Mouse (Mus musculus) thymus, adult 2 months (tissue): ENCODE measurements around the gene Gm20390. TPM values are rescaled to one million over a fixed set of nuclear protein-coding genes. Genes with fewer than 3 reads are reported as not detected.

Experiments
- DNase-seq: peaks from one replicate; pipeline ENCODE4 v3.0.0; 2021
- H3K27ac ChIP-seq: fragments of 200-500 bp; 2 replicates; pipeline ENCODE4 v1.5.1; 2012; ENCODE audit warnings: low read length, control low read depth; ENCODE audit not compliant: control insufficient read depth, insufficient read depth
- H3K27me3 ChIP-seq: fragments of 200-500 bp; 2 replicates; pipeline ENCODE4 v1.6.1; 2012; ENCODE audit warnings: mild to moderate bottlenecking, low read length, moderate library complexity, mixed read lengths; ENCODE audit not compliant: control insufficient read depth, insufficient read depth
- H3K36me3 ChIP-seq: fragments of 200-500 bp; 2 replicates; pipeline ENCODE4 v1.6.1; 2012; ENCODE audit warnings: mild to moderate bottlenecking, low read length, moderate library complexity; ENCODE audit not compliant: control insufficient read depth, insufficient read depth
- H3K4me1 ChIP-seq: fragments of 200-500 bp; replicated peaks from 2 replicates; pipeline ENCODE4 v1.6.1; 2012; ENCODE audit warnings: low read length; ENCODE audit not compliant: control insufficient read depth, insufficient read depth
- H3K4me3 ChIP-seq: fragments of 200-500 bp; 2 replicates; pipeline ENCODE4 v1.5.1; 2012; ENCODE audit warnings: mild to moderate bottlenecking, low read length, control low read depth, moderate library complexity; ENCODE audit not compliant: control insufficient read depth, insufficient read depth
- CTCF ChIP-seq: fragments of 200-500 bp; IDR thresholded peaks from 2 replicates; pipeline ENCODE4 v1.5.1; 2012; ENCODE audit warnings: mild to moderate bottlenecking, control low read depth, low read length, moderate library complexity, borderline replicate concordance; ENCODE audit not compliant: control insufficient read depth, poor library complexity, insufficient read depth; ENCODE audit errors: extremely low read depth
- POLR2A ChIP-seq: fragments of 200-500 bp; IDR thresholded peaks from 2 replicates; pipeline ENCODE4 v1.6.1; 2012; ENCODE audit warnings: mild to moderate bottlenecking, low read length, control low read depth, moderate library complexity; ENCODE audit not compliant: control insufficient read depth, poor library complexity, insufficient read depth; ENCODE audit errors: extremely low read depth
- WGBS: fragments of 180-500 bp; shearing (Covaris S2); methylation state at CpG from one replicate; pipeline ENCODE4 v1.1.7; 2018; 5-methylcytosine and 5-hydroxymethylcytosine counted together
- polyA plus RNA-seq: library from polyadenylated mRNA; depleted of rRNA; stranded (reverse); fragments of >200 nt; gene quantifications from 2 replicates; pipeline ENCODE4 v1.2.3, GENCODE M21; 2012

Gm20390 gene
- polyA plus RNA-seq, 1 experiment = 8.1 TPM

DNA sequence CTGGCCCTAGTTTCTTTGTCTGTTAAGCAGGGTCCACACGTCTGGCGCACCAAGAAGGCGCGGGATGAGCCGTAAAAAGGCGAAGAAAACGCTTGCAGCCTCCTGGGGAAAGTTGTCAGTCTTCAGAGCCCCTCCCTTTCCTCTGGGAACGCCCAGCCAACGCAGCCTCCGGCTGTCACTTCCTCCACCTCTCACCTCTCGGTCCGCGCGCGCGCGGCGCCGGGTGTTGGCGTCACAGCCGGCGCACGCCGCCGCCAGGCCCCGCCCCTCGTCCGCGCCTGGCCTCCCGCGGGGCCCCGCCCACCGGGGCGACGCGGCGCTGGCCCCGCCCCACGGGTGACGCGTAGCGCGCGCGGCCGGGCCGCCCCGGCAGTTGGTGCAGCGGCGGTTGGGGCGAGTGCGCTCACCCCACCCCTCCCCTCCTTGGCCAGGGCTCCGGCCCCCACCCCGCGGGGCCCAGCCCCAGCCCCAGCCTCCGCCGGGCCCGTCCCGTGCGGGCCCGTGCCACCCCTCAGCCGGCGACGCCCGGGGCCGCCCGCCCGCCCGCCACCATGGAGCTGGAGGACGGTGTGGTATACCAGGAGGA lies 27.7 kb upstream of the Gm20390 start, which contains the start of gene Spag9:
Gene Spag9 (plus strand): TSS at position 372 of the 586 bp plus-strand sequence.
- H3K4me1 ChIP-seq = peaks cover 8% of the 10 kb centered on the region
- H3K27ac ChIP-seq = peak within 1 kb of the TSS; percentile 93
- no peaks in the 10 kb centered on the region for H3K36me3 ChIP-seq
- no peaks in the 10 kb centered on the region for H3K27me3 ChIP-seq
- H3K4me3 ChIP-seq = peak within 1 kb of the TSS; percentile 93
- TF ChIP-seq CTCF (no peak; the same call in 1 of the 2 replicates), POLR2A (peak; percentile 81; the same call in 1 of the 2 replicates)
- DNase-seq = peak; percentile 91
- under 1% methylated on average over 70 of the region's 70 CpGs for WGBS

DNA sequence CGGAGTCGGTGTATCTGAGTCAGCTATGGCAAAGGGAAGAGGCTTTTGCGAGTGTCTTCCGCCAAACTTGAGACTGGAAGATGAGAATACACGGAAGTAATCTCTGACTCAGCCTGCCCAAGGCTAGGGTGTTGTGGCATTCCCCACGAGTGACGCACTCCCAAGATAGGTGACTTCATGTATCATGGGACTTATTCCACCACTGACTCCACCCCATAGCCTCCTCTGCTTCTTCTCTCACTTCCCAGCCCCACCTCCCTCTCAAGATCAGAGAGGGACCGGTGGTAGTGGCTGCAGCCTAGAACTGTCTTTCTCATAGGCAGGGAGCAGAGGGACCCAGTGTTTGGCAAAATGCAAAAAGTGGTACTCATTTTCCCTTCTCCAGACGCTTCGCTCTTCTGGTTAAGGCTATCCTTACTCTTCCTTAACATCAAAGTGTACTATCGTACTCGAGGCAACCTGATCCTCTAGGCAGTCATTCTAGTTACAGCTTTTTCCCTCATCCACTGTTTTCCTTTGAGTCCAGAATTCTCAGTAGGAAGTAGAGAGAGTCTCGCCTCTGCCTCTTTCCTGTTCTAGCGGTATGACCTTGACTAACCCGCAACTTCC lies 27.1 kb upstream of the Gm20390 start:
- H3K27ac ChIP-seq = peak overlapping the region; percentile 93
- DNase-seq = peak; percentile 67
- WGBS = under 1% methylated on average over 15 of the region's 15 CpGs

DNA sequence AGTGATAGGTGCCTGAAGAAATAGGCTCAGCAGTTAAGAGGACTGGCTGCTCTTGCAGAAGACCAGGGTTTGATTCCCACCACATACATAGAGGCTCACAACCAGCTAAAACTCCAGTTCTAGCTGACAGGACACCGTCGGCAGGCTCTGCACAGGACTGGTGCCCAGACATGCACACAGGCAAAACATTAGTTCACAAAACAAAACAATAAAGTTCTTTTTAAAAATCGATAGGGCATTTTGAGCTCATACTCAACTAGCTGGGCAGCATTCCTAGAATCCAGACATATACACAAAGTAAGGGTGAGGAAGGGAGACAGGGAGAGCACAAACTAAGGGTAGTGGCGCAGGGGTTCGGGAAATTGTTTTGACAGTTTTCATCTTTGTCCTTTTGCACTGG lies 26.4 kb upstream of the Gm20390 start:
- TF ChIP-seq CTCF = no peak
- no peak for TF ChIP-seq POLR2A
- DNase-seq = no peak

More for the DNA sequence above, 27.1 kb upstream of the Gm20390 start:
- H3K36me3 ChIP-seq = no peaks in the 10 kb centered on the region
- no peaks in the 10 kb centered on the region for H3K27me3 ChIP-seq
- TF ChIP-seq CTCF = no peak
- TF ChIP-seq POLR2A = no peak
- peak overlapping the region; percentile 63 for H3K4me3 ChIP-seq
- H3K4me1 ChIP-seq = peaks cover 8% of the 10 kb centered on the region

DNA sequence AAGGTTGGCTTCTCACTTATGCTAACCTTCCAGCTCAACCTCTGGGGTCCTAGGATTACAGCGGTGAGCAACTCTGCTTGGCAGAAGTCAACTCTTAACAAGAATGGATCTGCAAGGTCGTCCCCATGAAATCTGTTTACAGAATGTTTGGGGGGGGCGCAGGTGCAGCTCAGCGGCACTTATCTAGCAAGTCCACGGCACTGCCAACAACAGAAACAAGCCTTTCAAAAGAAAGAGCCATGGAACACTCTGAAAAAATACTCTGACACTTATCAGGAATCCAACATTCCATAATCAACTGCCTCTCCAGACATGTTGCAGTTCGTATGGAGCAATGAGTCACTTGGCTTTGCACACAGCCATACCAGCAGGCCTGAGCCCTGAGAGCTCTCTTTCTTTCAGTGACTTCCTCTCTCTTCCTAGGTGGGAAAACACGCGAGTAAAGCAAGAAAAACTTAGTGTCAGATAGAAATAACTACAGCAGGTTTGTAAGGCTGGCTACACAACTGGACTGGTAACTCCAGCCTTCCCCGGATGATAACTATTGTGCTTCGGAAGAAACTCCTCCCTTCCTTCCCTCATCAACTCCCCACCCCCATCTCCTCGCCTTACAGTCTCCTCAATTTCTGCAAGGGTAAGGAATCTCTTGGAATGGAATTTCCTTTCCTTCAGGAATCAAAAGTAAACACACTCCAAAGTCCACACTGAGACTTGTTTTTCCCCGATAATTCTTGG lies 20.4 kb upstream of the Gm20390 start:
- Histone ChIP-seq H3K4me1 (no peaks in the 10 kb centered on the region; the same call in 1 of the 2 replicates), H3K36me3 (no peaks in the 10 kb centered on the region), H3K4me3 (no peak overlapping the region), H3K27ac (no peak overlapping the region), H3K27me3 (no peaks in the 10 kb centered on the region)
- 86% methylated on average over 12 of the region's 12 CpGs for WGBS
- no peak for TF ChIP-seq CTCF
- TF ChIP-seq POLR2A = no peak
- no peak for DNase-seq

More for the DNA sequence above, 26.4 kb upstream of the Gm20390 start:
- no peaks in the 10 kb centered on the region for H3K36me3 ChIP-seq
- WGBS = 61% methylated on average over 5 of the region's 5 CpGs
- no peak overlapping the region; the same call in 1 of the 2 replicates for H3K27ac ChIP-seq
- peaks cover 8% of the 10 kb centered on the region for H3K4me1 ChIP-seq
- H3K27me3 ChIP-seq = no peaks in the 10 kb centered on the region
- H3K4me3 ChIP-seq = no peak overlapping the region

DNA sequence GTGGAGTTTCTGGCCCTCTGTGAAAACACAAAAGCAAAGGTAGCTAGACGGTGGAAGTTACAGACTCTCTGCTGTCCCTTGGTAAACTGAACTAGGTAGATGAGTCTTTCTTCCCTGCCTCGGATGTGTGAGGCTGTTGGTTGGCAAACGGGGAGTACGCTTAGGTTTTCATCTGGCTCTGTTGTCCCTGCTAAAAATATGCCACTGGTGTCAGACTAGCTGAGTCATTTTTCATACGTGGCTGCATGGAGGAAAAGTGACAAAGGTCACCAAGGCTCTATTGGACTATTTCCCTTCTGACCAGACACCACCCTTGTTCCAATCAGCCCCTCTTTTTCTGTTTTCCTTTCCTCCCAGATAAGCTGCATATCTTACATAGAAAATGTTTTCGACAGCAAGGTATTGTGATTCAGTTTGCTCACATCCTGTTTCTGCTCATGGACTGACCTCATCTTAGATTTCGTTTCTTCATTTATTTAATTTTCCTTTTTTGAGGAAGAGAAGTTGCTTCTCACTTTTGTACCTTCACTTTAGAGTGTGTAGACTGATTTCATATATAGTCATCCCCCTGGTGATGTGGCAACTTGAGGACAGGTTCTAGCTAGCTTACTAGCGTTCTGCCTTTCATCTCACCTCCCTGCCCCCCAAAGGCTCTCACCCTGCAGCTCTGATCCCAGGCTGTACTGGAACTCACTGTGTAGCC lies 19.7 kb upstream of the Gm20390 start:
- H3K27ac ChIP-seq = no peak overlapping the region
- TF ChIP-seq POLR2A (no peak), CTCF (no peak)
- DNase-seq = no peak

DNA sequence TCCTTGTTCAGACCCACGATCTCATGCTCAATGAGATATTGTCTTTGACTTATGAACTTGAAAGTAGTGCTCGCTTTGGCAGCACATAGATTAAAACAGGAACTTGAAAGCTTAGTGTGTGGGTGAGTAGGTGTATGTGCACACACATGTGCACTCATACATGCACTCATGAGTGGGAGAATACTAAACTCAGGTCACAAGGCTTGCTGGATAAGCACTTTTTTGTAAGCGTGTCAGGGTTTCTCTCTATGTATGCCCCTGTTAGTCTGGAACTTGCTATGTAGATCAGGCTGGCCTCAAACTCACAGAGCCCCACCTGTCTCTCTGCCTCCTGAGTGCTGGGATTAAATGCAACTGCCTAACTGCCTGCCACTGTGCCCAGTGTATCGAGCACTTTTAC lies 18.9 kb upstream of the Gm20390 start:
- 88% methylated on average over 4 of the region's 4 CpGs for WGBS
- DNase-seq = no peak
- Histone ChIP-seq H3K4me1 (no peaks in the 10 kb centered on the region; the same call in 1 of the 2 replicates), H3K27ac (no peak overlapping the region), H3K36me3 (no peaks in the 10 kb centered on the region), H3K4me3 (no peak overlapping the region), H3K27me3 (no peaks in the 10 kb centered on the region)
- TF ChIP-seq POLR2A (no peak), CTCF (no peak)

More for the DNA sequence above, 19.7 kb upstream of the Gm20390 start:
- Histone ChIP-seq H3K4me3 (no peak overlapping the region), H3K4me1 (no peaks in the 10 kb centered on the region; the same call in 1 of the 2 replicates), H3K36me3 (no peaks in the 10 kb centered on the region), H3K27me3 (no peaks in the 10 kb centered on the region)
- 40% methylated on average over 8 of the region's 8 CpGs for WGBS
